Mouse (Mus musculus) thymus, adult 2 months (tissue): ENCODE measurements around the gene BC030500. TPM values are rescaled to one million over a fixed set of nuclear protein-coding genes. Genes with fewer than 3 reads are reported as not detected.

Experiments used
- DNase-seq: peaks from one replicate; pipeline ENCODE4 v3.0.0; 2021
- H3K27ac ChIP-seq: fragments of 200-500 bp; 2 replicates; pipeline ENCODE4 v1.5.1; 2012; ENCODE audit warnings: low read length, control low read depth; ENCODE audit not compliant: control insufficient read depth, insufficient read depth
- H3K27me3 ChIP-seq: fragments of 200-500 bp; 2 replicates; pipeline ENCODE4 v1.6.1; 2012; ENCODE audit warnings: mild to moderate bottlenecking, low read length, moderate library complexity, mixed read lengths; ENCODE audit not compliant: control insufficient read depth, insufficient read depth
- H3K36me3 ChIP-seq: fragments of 200-500 bp; 2 replicates; pipeline ENCODE4 v1.6.1; 2012; ENCODE audit warnings: mild to moderate bottlenecking, low read length, moderate library complexity; ENCODE audit not compliant: control insufficient read depth, insufficient read depth
- H3K4me1 ChIP-seq: fragments of 200-500 bp; replicated peaks from 2 replicates; pipeline ENCODE4 v1.6.1; 2012; ENCODE audit warnings: low read length; ENCODE audit not compliant: control insufficient read depth, insufficient read depth
- H3K4me3 ChIP-seq: fragments of 200-500 bp; 2 replicates; pipeline ENCODE4 v1.5.1; 2012; ENCODE audit warnings: mild to moderate bottlenecking, low read length, control low read depth, moderate library complexity; ENCODE audit not compliant: control insufficient read depth, insufficient read depth
- CTCF ChIP-seq: fragments of 200-500 bp; IDR thresholded peaks from 2 replicates; pipeline ENCODE4 v1.5.1; 2012; ENCODE audit warnings: mild to moderate bottlenecking, control low read depth, low read length, moderate library complexity, borderline replicate concordance; ENCODE audit not compliant: control insufficient read depth, poor library complexity, insufficient read depth; ENCODE audit errors: extremely low read depth
- POLR2A ChIP-seq: fragments of 200-500 bp; IDR thresholded peaks from 2 replicates; pipeline ENCODE4 v1.6.1; 2012; ENCODE audit warnings: mild to moderate bottlenecking, low read length, control low read depth, moderate library complexity; ENCODE audit not compliant: control insufficient read depth, poor library complexity, insufficient read depth; ENCODE audit errors: extremely low read depth
- WGBS: fragments of 180-500 bp; shearing (Covaris S2); methylation state at CpG from one replicate; pipeline ENCODE4 v1.1.7; 2018; 5-methylcytosine and 5-hydroxymethylcytosine counted together
- polyA plus RNA-seq: library from polyadenylated mRNA; depleted of rRNA; stranded (reverse); fragments of >200 nt; gene quantifications from 2 replicates; pipeline ENCODE4 v1.2.3, GENCODE M21; 2012; rRNA removed

Gene BC030500
- polyA plus RNA-seq, 1 experiment = not detected

DNA sequence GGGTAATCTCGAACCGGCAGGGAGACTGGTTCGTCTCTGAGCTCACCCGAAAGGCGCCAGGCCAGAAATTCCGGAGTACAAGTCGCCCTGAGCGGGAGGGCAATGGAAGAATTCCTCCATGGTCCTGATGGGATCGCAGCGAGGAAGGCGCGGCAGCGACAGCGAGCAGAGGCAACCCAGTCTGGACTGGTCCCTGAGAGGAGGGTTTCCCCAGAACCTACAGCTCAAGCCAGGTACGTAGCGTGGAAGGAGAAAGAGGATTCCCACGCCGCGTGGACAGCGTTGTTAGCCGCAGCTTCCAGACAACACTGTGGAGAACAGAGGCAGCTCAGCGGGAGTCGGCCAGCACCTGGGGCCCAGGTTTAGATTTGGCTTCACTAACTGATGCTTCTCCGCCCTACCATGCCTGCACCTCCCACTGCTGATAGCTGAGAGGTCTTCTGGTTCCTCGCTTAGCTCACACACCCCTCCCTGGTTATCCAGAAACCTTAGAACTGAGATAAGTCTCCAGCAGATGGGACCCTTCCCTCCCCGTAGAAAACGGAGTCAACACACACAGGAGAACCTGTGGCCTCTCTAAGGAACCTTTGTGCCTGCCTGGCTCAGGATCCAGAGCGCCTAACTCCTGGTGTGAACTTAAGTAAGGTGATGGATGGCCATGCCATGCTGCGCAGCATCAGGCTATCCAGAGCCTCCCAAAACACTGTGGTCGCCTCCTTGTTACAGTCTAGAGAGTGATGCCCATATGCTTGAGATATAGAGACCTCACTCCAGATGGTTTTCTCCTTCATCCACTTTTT lies 1.5 kb downstream of the BC030500 start:
- no peaks in the 10 kb centered on the region for H3K27me3 ChIP-seq
- no peak for TF ChIP-seq CTCF
- no peak for TF ChIP-seq POLR2A
- no peaks in the 10 kb centered on the region for H3K4me1 ChIP-seq
- DNase-seq = no peak
- no peaks in the 10 kb centered on the region for H3K36me3 ChIP-seq
- WGBS = 7% methylated on average over 30 of the region's 30 CpGs
- H3K4me3 ChIP-seq = no peak overlapping the region
- H3K27ac ChIP-seq = no peak overlapping the region

DNA sequence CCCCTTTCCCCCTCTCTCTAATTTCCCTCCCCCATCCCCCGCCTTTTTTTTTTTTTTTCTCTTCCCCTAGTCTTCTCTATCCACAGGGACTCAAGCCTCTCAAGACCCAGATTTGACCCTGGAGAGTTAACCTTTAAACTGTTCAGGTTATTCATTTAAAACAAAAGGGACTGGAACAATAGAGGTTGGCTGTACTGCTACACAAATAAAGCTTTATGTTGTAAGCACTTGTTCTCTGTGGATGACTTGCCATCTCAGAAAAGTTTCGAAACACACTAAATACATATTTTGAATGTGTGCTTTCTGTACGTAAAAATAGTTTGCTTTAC lies 2.0 kb downstream of the BC030500 start:
- no peaks in the 10 kb centered on the region for H3K36me3 ChIP-seq
- no peaks in the 10 kb centered on the region for H3K27me3 ChIP-seq
- no peaks in the 10 kb centered on the region for H3K4me1 ChIP-seq
- no peak for DNase-seq
- 71% methylated on average over 3 of the region's 3 CpGs for WGBS
- TF ChIP-seq CTCF = no peak
- TF ChIP-seq POLR2A = no peak
- H3K27ac ChIP-seq = no peak overlapping the region
- no peak overlapping the region for H3K4me3 ChIP-seq

- DNase-seq = no peak
- no peak overlapping the region for H3K4me3 ChIP-seq
- TF ChIP-seq CTCF (no peak), POLR2A (no peak)
- H3K36me3 ChIP-seq = no peaks in the 10 kb centered on the region
- H3K4me1 ChIP-seq = no peaks in the 10 kb centered on the region
- no peak overlapping the region for H3K27ac ChIP-seq
- no peaks in the 10 kb centered on the region for H3K27me3 ChIP-seq
- 51% methylated on average over 2 of the region's 2 CpGs for WGBS
Observed at GRCm38 (mm10) chr8:58915142-58915541, 3.6 kb downstream of the BC030500 start.

DNA sequence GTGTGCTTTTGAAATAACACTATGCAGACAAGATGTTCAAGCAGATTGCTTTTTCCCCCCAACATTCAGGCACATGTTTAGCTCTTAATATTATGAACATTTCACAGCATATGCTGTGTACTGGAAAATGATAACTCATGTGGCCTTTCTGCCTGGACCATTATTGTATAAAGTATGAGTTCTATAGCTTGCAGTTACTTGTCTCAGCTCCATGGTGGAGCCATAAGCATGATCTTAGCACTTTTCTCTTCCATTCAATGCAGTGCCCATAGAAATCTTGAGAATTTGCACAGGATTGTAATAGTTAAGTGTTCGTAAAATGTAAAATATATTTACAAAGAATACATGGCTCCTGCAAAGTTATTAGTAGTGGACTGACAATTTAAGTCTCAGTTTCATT lies 19.5 kb downstream of the BC030500 start:
- no peaks in the 10 kb centered on the region for H3K27me3 ChIP-seq
- no peak overlapping the region for H3K27ac ChIP-seq
- no peak overlapping the region for H3K4me3 ChIP-seq
- no peak for TF ChIP-seq CTCF
- TF ChIP-seq POLR2A = no peak
- DNase-seq = no peak
- no peaks in the 10 kb centered on the region for H3K4me1 ChIP-seq
- no peaks in the 10 kb centered on the region for H3K36me3 ChIP-seq
- WGBS = 89% methylated on average over 1 of the region's 1 CpGs

DNA sequence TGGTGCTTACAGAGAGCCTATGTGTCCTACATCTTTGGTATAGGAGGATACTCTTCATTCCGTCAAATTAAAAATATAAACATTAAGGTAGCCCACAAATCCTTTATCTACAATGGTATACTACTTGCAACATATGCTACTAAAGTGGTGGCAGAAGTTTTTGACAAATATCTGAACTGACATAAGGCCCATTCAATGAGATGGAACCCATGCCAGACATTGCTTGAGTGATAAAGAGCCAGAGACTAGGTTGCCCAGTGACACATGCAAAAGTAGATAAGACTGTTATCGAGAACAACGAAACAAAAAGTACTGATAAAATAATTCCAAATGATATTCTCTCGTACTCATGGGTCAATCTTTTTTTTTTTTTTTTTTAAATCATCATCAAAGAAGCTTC lies 32.2 kb downstream of the BC030500 start:
- Histone ChIP-seq H3K4me1 (no peaks in the 10 kb centered on the region), H3K27me3 (no peaks in the 10 kb centered on the region), H3K27ac (no peak overlapping the region), H3K36me3 (no peaks in the 10 kb centered on the region), H3K4me3 (no peak overlapping the region)
- DNase-seq = no peak
- TF ChIP-seq POLR2A (no peak), CTCF (no peak)
- 95% methylated on average over 4 of the region's 4 CpGs for WGBS

DNA sequence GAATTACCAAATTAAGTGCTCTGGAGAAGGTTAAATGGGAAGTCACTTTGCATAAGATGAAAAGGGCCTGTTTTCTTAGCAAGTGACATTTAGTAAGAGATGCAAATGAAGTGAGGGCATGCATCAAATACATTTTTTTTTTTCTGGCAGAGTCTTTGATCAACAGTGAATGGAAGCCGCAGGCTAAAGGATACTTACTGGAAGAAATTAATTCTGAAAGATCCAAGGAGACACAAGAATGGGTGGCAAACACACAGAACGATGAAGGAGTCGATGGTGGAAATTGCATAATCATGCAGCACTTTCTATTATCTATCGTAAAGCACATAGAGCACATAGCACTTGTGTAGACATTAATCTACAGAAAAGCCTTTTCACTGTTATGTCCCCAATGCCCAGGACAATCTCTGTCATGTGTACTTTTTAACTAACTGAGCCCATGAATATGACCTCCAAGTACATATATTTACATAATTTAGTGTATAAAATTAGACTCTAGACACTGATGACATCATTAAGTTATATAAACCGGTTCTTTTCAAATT lies 45.7 kb downstream of the BC030500 start:
- WGBS = 82% methylated on average over 5 of the region's 5 CpGs
- no peaks in the 10 kb centered on the region for H3K27me3 ChIP-seq
- H3K4me1 ChIP-seq = no peaks in the 10 kb centered on the region
- H3K4me3 ChIP-seq = no peak overlapping the region
- DNase-seq = no peak
- H3K27ac ChIP-seq = no peak overlapping the region
- H3K36me3 ChIP-seq = no peaks in the 10 kb centered on the region
- TF ChIP-seq POLR2A (no peak), CTCF (no peak)

Other genes with a start within 250 kb of the BC030500 start
- gene Galntl6, start 885 bp downstream of the BC030500 start, polyA plus RNA-seq = not detected in 2 replicates